Mouse (Mus musculus) kidney, adult 9 months (tissue): ENCODE measurements around the gene Vps52.
"Not testable (repeated sequence)": the region's sequence is repeated elsewhere in the genome, so short reads cannot be mapped to it uniquely, and the experiment has no call there.

ENCODE experiments used
- DNase-seq: peaks from one replicate; pipeline ENCODE4 v3.0.0; 2022

Vps52 gene

GRCm38 (mm10) chr17:33968927-33969326 is 13.3 kb downstream of the Vps52 start:
- DNase-seq = peak; percentile 68

GRCm38 (mm10) chr17:33969394-33969793 is 13.8 kb downstream of the Vps52 start:
- DNase-seq = no peak

DNA sequence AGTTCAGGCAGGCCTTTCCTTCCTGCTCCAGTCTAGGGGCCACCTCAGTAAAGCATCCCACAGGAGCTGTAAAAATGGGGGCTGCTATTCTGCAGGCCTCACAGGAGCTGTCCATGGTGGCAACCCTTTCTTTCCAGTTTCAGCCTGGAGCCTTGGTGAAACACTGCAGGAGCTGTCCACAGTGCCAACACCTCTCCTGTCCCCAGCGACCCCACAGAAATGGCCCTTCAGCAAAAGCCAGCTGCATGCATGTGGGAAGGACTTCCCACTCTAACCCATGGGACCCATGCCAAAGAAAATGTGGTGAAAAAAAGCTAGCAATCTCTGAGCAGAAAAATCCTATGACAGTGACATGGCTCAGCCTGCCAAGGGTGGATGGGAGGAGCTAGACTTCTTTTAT is 17.1 kb downstream of the Vps52 start:
- DNase-seq = no peak

- DNase-seq = no peak
Measured at GRCm38 (mm10) chr17:33973572-33973971, 18.0 kb downstream of the Vps52 start.

GRCm38 (mm10) chr17:33977861-33978557 is 22.4 kb downstream of the Vps52 start:
- DNase-seq = no peak

- DNase-seq = peak; percentile 98
Measured at GRCm38 (mm10) chr17:33978631-33979031, 23.0 kb downstream of the Vps52 start.

GRCm38 (mm10) chr17:33979512-33980050 is 24.0 kb downstream of the Vps52 start:
- no peak for DNase-seq

- DNase-seq = no peak
Measured at GRCm38 (mm10) chr17:33980181-33981035, 24.8 kb downstream of the Vps52 start.

GRCm38 (mm10) chr17:33981192-33981909 is 25.7 kb downstream of the Vps52 start:
- DNase-seq = peak; percentile 97

- DNase-seq = peak; percentile 72
Measured at GRCm38 (mm10) chr17:33982136-33982535, 26.5 kb downstream of the Vps52 start.

DNA sequence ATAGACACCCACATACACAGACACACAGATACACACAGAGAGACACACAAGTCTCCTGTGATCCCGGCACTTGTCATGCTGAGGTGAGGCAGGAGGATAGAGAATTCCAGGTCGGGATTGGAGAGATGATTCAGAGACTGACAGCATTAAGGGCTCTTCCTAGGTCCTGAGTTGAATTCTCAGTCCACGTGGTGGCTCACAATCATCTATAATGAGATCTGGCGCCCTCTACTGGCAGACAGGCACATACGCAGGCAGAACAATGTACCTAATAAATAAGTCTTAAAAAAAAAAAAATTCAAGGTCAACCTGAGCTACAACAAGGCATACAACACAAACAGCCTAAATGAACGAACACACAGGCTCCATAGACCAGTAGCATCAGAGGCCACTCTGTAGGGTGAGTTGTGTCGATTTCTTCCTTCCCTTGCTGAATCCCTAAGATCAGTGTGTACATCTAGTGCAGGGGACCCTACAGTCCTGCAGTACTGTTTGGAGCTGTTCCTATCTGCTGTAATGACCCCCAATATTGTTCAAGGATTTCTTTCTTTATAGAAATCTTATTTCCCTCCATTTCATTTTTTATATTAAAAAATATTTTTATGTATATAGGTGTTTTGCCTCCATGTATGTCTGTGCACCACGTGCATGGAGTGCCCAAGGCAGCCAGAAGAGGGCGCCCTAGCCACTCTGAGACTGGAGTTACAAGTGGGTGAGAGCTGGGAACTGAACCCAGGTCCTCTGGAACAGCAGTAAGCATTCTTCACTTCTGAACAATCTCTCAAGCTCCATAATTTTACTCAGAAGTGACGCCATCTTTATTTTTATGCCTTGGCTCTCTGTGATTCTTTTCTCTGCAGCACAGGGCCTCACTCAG is 36.4 kb downstream of the Vps52 start:
- peak; percentile 69 for DNase-seq

GRCm38 (mm10) chr17:33994959-33995358 is 39.3 kb downstream of the Vps52 start:
- DNase-seq = no peak

DNA sequence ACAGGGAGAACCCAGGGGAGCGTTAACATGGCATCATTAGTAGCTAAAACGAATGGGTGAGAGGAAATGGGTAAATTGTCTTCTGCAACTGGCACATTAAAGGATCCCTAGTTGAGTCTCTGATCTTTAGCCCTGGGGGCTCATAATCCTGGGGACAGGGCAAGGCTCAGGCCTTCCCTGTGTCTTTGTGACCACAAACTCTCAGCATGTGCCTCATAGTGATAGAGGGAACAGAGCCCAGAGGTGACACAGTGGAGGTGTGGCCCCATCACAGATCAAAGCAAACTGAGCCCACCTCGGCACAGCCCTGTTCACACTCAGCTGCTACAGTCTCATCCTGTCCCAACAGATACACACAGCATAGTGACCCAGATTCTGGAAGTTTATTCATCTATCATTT is 40.0 kb downstream of the Vps52 start:
- DNase-seq = no peak

DNA sequence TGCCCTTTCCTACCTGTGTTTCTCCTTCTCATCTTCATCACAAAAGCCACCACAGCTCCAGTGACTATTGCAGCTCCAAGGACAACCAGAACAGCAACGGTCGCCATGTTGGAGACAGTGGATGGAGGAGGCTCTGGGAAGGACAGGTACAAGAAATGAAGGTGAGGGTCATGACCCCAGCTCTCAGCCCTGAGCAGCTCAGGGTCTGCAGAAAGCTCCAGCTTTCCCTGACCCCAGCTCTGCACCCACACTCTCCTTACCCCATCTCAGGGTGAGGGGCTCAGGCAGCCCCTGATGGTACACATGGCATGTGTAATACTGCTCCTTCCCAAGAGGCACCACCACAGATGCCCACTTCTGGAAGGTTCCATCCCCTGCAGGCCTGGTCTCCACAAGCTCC is 41.4 kb downstream of the Vps52 start:
- DNase-seq = not testable (repeated sequence)

DNA sequence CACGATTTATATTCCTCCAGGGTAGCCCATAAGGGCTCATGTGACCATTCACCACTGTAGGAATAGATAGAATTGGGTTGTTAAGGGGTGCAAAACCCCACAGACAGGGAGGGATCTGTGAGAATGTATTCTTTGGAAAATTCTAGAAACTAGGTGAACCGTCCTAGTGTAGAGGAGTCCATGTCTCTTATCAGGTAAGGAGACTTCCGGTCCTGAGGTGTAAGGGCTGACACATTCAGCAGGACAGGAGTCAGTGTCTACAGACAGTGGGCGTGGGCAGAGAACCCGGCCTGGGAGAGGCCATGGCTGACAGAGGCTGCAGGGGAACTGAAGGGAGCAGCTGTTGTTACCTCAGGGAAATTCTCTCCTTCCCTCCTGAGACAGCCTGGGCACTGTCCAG is 43.1 kb downstream of the Vps52 start:
- DNase-seq = not testable (repeated sequence)

- DNase-seq = peak; percentile 51
Measured at GRCm38 (mm10) chr17:33999341-34000149, 43.9 kb downstream of the Vps52 start.

DNA sequence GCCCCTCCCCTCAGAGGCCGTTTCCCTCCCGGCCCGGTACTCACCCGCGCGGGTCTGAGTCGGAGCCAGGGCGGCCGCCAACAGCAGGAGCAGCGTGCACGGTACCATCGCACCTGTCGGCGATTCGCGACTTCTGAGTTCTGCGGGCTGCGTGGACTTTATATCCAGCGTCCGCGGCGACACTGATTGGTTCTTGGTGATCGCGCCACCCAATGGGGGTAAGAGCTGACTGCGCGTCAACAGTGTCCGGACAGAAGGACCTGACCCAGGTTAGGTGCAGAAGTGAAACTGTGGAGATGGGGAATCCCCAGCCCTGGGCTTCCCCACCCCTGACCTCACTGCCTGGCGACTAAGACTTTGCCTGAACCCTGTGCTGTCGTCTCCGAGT is 44.5 kb downstream of the Vps52 start, which contains the start of gene H2-K1:
Gene H2-K1 (minus strand): TSS at position 198 of the 388 bp plus-strand sequence.
- DNase-seq = peak; percentile 97

DNA sequence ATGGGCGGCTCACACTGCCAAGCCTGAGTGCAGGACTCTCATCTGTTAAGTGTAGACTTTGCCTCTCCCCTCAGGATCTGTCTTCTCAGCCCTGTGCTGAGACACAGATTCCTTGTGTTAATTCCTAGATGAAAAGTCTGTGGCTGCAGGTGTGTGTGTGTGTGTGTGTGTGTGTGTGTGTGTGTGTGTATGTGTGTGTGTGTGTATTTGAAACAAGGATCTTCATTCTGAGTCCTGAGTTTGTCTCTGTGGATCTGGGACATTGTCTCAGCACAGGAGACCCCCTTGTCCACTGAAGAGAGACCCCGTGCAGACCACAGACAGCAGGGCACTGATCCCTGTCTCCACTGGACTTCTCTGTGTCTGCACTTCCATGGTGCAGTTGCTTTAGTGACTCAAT is 45.2 kb downstream of the Vps52 start:
- DNase-seq = not testable (repeated sequence)

DNA sequence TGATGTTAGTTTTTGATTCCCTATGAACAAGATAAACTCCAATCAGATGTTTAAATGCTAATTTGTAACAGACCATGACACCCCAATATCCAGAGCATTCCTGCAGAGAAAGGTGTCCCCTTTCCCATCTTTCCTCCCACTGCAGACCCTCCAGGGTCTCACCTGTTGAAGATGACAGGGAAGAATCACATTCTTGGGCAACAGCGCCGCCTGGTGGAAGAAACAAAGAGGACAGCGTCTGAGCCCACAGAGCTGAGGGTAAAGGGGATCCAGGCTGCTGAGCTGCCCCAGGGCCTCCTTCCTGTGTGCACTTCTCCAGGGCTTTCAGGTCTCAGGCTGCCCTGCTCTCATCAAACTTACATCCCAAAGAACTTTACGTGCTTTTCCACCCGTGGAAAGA is 47.8 kb downstream of the Vps52 start:
- DNase-seq = peak; percentile 44

DNA sequence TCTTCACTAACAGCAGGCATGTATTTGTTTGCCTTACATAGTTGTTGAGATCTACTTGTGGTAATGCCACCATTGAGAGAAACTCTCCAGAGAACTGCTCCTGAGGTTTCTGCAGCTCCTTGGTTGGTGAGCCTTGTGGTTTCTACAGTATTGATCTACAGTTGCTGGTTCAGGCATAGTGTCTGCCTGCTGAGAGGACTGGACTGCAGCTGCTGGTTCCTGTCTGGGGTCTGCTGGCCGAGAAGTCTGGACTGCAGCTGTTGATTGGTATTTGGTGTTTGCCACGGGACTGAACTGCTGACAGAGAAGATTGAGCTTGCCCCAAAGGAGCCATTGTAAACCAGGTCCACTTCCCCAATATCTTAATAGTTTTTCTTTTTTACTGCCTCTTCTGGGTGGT is 51.0 kb downstream of the Vps52 start:
- no peak for DNase-seq

- DNase-seq = no peak
Measured at GRCm38 (mm10) chr17:34010156-34010555, 54.5 kb downstream of the Vps52 start.
